Mouse (Mus musculus): ENCODE measurements around the gene Sost.

Sost gene

DNA sequence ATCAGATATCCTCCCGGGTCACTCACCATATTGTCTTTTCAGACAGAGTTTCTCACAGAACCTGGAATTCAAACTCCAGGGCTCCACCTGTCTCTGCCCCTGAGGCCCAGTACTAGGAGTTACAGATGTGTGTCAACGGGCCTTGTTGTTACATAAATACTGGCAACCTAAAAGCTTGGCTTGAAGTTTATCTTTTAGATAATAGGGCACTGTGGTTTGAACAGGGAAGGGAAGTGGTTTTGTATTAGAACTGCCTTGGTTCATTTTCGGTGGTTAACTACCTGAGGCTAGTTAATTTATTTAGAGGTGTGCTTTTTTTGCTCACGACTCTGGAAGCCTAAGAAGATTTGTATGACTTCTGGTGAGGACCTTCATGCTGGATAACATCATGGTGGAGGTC is 13.4 kb downstream of the Sost start:
- intact Hi-C loops (cut with DNase I) = no loop called here

- intact Hi-C loops (cut with DNase I) = no loop called here
Measured at GRCm38 (mm10) chr11:101952541-101953341, 14.1 kb downstream of the Sost start.

GRCm38 (mm10) chr11:101950021-101950420 is 16.8 kb downstream of the Sost start:
- intact Hi-C loops (cut with DNase I) = no loop called here

- intact Hi-C loops (cut with DNase I) = no loop called here
Measured at GRCm38 (mm10) chr11:101946525-101946924, 20.3 kb downstream of the Sost start.

- intact Hi-C loops (cut with DNase I) = no loop called here
Measured at GRCm38 (mm10) chr11:101943055-101943454, 23.8 kb downstream of the Sost start.

GRCm38 (mm10) chr11:101937108-101937507 is 29.7 kb downstream of the Sost start:
- intact Hi-C loops (cut with DNase I) = no loop called here

- intact Hi-C loops (cut with DNase I) = no loop called here
Measured at GRCm38 (mm10) chr11:101936421-101936820, 30.4 kb downstream of the Sost start.

GRCm38 (mm10) chr11:101935743-101936142 is 31.1 kb downstream of the Sost start:
- intact Hi-C loops (cut with DNase I) = no loop called here

GRCm38 (mm10) chr11:101931978-101932377 is 34.8 kb downstream of the Sost start:
- intact Hi-C loops (cut with DNase I) = no loop called here

DNA sequence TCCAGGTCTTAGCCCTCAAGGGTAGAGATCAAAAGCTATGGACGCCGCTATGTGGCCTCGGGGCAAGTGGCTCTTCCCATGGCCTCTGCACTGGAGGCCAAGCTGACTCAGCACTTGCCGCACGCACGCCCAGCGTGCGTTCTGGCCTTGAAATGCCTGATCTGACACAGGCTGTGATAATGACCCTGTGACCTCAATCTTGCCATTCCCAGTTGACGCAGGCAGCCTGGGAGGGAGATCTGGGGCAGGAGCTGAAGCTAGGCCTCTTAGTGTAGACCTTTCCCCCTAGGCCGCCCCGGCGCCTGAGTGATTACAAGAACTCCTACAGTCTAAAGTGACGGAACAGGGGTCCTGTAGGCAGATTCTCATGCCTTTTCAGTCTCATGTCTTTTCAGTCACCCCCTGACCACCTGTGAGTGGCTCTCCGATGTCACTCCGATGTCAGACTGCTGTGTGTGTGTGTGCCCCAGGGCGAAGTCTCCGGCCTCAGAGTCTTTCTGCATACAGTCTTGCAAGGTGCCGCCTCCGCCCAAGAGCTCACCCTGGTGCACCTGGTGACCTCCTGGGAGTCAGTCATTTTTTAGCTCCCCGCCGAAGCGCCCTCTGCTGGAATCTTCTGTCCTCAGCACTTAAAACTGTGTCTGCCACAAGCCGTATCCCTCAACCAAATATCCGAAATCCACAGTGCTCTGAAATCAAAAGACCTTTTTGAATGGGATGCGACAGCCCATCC is 38.6 kb downstream of the Sost start:
- intact Hi-C loops (cut with DNase I) = no loop called here

GRCm38 (mm10) chr11:101926951-101927589 is 39.7 kb downstream of the Sost start:
- intact Hi-C loops (cut with DNase I) = no loop called here

- intact Hi-C loops (cut with DNase I) = no loop called here
Measured at GRCm38 (mm10) chr11:101925636-101926035, 41.2 kb downstream of the Sost start.

GRCm38 (mm10) chr11:101924441-101924976 is 42.3 kb downstream of the Sost start:
- intact Hi-C loops (cut with DNase I) = loop anchor here (5.0 kb wide), 1 partner anchor 118 kb away; the partner anchor contains the start of gene Cd300lg

DNA sequence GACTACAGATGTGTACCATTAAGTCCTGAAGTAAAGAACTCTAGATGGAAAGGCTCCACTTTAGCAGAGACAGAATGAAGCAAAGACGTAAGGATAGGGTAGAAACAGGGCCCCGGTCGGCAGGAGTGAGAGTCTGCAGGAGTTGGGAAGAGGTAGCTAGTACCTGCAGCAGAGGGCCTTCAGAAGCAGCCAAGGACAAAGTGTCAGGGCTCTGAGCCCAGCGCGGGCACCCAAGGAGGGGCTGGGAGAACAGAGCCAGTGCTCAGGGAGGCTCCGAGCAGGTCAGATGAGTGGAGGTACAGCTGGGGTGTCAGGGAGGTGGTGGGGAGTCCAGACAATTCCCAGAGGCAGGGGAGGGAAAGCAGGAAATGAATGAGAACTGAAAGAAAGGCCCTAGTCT is 42.8 kb downstream of the Sost start:
- intact Hi-C loops (cut with DNase I) = loop anchor here (5.0 kb wide), 1 partner anchor 118 kb away; the partner anchor contains the start of gene Cd300lg

DNA sequence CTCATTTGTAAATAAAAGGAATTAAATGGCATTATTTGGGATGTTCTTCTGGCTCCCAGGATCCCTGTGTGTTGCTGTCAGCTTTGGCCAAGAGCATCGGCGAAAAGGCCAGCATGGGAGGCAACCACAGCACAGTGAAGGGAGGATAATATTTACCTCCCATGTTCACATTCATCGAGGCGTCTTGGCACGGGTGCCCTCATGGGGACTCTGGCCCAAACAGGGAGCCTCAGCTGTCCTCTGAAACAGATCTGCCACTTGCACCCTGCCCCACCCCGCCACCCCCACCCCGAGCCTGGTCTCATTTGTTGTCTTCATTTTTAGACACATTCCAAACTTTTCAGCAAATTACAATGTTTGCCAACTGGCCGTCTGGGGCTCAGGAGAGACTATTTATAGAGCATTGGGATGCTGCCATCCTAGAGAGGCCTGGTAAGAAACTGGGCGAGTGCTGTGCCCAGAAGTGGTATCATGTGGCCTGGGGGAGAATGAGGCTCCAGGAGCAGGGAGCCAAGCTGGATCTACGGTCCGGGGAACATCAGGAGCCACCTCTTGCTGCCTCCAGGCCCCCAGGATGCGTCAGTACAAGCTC is 45.4 kb downstream of the Sost start:
- intact Hi-C loops (cut with DNase I) = loop anchor here (5.0 kb wide), 1 partner anchor 121 kb away; the partner anchor contains the start of gene Cd300lg

DNA sequence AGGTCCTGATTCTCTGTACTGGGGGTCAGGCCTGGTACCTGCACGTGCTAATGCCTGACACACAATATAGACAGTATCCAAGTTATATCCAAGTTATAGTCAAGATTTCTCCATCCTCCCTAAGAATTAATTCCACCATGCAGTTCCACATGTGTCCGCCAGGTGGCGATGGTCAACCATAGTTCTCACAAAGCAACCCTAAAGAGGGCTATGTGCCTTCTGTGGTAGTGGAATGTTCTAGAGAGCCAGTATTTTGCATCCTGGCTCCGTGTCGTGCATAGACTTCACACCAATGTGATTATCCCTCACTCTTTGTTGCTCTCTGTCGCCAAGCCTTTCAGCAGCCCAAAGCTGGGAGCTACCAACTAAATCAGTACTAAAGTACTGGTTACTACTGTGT is 47.2 kb downstream of the Sost start:
- intact Hi-C loops (cut with DNase I) = loop anchor here (1.0 to 5.0 kb wide), 2 partner anchors 49 to 123 kb away; partner anchors contain the start of gene Cd300lg

- intact Hi-C loops (cut with DNase I) = no loop called here
Measured at GRCm38 (mm10) chr11:101918609-101919008, 48.2 kb downstream of the Sost start.

DNA sequence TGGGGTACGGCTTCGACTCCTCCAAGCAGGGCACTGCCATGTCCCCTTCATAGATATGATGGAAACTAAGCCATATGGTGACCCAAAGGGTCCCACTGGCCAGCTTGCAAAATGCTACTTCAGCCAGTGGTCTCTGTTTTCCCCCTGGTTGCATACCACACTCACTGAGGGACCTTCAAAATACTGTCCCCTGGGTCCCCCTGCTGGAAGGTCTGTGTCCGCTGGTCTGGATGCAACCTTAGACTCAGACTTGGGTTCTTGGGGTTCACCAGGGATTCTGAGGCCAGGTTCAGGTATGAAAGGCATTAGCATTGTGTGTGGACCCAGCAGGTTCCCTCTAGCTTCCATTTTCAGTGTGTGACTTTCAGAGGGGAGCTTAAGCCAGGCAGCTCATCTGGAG is 50.0 kb downstream of the Sost start:
- intact Hi-C loops (cut with DNase I) = no loop called here

GRCm38 (mm10) chr11:101913591-101913990 is 53.2 kb downstream of the Sost start:
- intact Hi-C loops (cut with DNase I) = no loop called here
